Mouse (Mus musculus) CH12.LX (cell line): Measurements from ENCODE around the gene A830018L16Rik.

Experiments
- CTCF ChIP-seq, 2 experiments: IDR thresholded peaks in 1 of 2; conservative IDR thresholded peaks in 1 of 2; 2 replicates each; pipeline ENCODE4 v1.5.1; 2011 to 2012; ENCODE audit warnings: low read depth in 2 of 2, low read length in 2 of 2, improper control_type of control experiment in 1 of 2, inconsistent platforms in 1 of 2, mild to moderate bottlenecking in 1 of 2, moderate library complexity in 1 of 2
- E2F4 ChIP-seq: IDR thresholded peaks from 2 replicates; pipeline ENCODE4 v1.6.1; 2011; ENCODE audit warnings: low read depth, low read length, improper control_type of control experiment; ENCODE audit not compliant: insufficient replicate concordance
- EP300 ChIP-seq: IDR thresholded peaks from 2 replicates; pipeline ENCODE4 v1.6.1; 2011; ENCODE audit warnings: low read length, improper control_type of control experiment
- POLR2A ChIP-seq: IDR thresholded peaks from 2 replicates; pipeline ENCODE4 v1.6.1; 2011; ENCODE audit warnings: low read depth, mild to moderate bottlenecking, improper control_type of control experiment, low read length
- SIN3A ChIP-seq: IDR thresholded peaks from 2 replicates; pipeline ENCODE4 v1.6.1; 2012; ENCODE audit warnings: low read length, improper control_type of control experiment, inconsistent platforms
- USF2 ChIP-seq: conservative IDR thresholded peaks from 2 replicates; pipeline ENCODE4 v1.6.1; 2011; ENCODE audit warnings: low read depth, low read length, improper control_type of control experiment
- ZKSCAN1 ChIP-seq: IDR thresholded peaks from 2 replicates; pipeline ENCODE4 v1.6.1; 2012; ENCODE audit warnings: low read depth, inconsistent platforms, low read length, improper control_type of control experiment, borderline replicate concordance

DNA sequence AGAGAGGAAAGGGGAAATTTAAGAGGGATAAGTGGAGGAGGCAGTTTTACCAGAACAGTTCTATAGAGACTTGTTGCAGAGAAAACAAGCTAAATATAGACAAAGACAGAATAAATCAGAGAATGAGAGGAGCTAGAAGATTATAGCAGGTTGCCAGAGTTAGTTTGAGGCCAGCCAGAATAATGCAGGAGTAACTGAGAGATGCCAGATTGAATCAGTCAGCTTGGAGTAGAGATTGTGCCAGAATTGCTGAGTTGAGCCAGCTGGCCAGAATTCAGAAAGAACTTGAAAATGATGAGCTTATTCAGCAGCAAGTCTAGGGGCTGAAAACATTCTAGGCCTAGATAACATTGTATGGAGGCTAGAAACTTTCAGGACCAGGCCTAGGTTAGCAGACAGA is 502.0 kb downstream of the A830018L16Rik start:
- TF ChIP-seq CTCF (conservative IDR thresholded peaks at IDR 0.05 in 1 of 2, IDR thresholded peaks at IDR 0.05 in 1 of 2; ENCODE audit: low read depth in 2 of 2, low read length in 2 of 2) = no peak
- no peak for TF ChIP-seq E2F4
- TF ChIP-seq ZKSCAN1 = no peak
- no peak for TF ChIP-seq POLR2A
- no peak for TF ChIP-seq EP300
- TF ChIP-seq SIN3A = no peak
- no peak for TF ChIP-seq USF2
